Mouse (Mus musculus) ES-E14 (cell line): ENCODE results near the gene Hist1h2ah. TPM values are rescaled to one million over a fixed set of nuclear protein-coding genes. Genes with fewer than 3 reads are reported as not detected.

ENCODE experiments used
- DNase-seq: peaks from one replicate; pipeline ENCODE4 v3.0.0-alpha.2; 2013; ENCODE audit warnings: low read depth, low spot score
- H3K27ac ChIP-seq: 2 replicates; pipeline ENCODE4 v1.5.1; 2012; ENCODE audit warnings: low read depth, mild to moderate bottlenecking, low read length, moderate library complexity, mixed read lengths; ENCODE audit not compliant: poor library complexity, insufficient read depth, severe bottlenecking
- H3K36me3 ChIP-seq: 2 replicates; pipeline ENCODE4 v1.6.1; 2012; ENCODE audit warnings: mild to moderate bottlenecking, low read length, moderate library complexity, mixed read lengths; ENCODE audit not compliant: control insufficient read depth, poor library complexity, insufficient read depth, severe bottlenecking
- H3K4me1 ChIP-seq, 2 experiments: fragments of 150-350 bp in 1 of 2; sonication (generic) in 1 of 2; 2 replicates each; pipeline ENCODE4 v1.6.1; 2012; ENCODE audit warnings: low read length in 2 of 2, mild to moderate bottlenecking in 1 of 2, mixed read lengths in 1 of 2; ENCODE audit not compliant: control insufficient read depth in 2 of 2, insufficient read depth in 2 of 2, poor library complexity in 1 of 2
- H3K4me3 ChIP-seq, 2 experiments: fragments of 150-350 bp in 1 of 2; sonication (generic) in 1 of 2; 2 replicates each; pipeline ENCODE4 v1.5.1; 2012; ENCODE audit warnings: low read length in 2 of 2, low read depth in 1 of 2, mild to moderate bottlenecking in 1 of 2, mixed read lengths in 1 of 2; ENCODE audit not compliant: insufficient read depth in 1 of 2, poor library complexity in 1 of 2, severe bottlenecking in 1 of 2
- H3K9ac ChIP-seq: 2 replicates; pipeline ENCODE4 v1.6.1; 2012; ENCODE audit warnings: low read depth, mild to moderate bottlenecking, low read length, mixed read lengths; ENCODE audit not compliant: poor library complexity, insufficient read depth, severe bottlenecking
- H3K9me3 ChIP-seq: fragments of 150-350 bp; sonication (generic); 2 replicates; pipeline ENCODE4 v1.6.1; 2012; ENCODE audit warnings: low read depth, mild to moderate bottlenecking, low read length; ENCODE audit not compliant: control insufficient read depth, insufficient read depth
- CHD2 ChIP-seq: IDR thresholded peaks from 2 replicates; pipeline ENCODE4 v1.6.1; 2014; ENCODE audit warnings: mild to moderate bottlenecking, low read depth, low read length, inconsistent platforms
- HCFC1 ChIP-seq: IDR thresholded peaks from 2 replicates; pipeline ENCODE4 v1.6.1; 2012; ENCODE audit warnings: low read length, inconsistent platforms, borderline replicate concordance; ENCODE audit not compliant: insufficient read depth
- MAFK ChIP-seq: IDR thresholded peaks from 2 replicates; pipeline ENCODE4 v1.6.1; 2014; ENCODE audit warnings: mild to moderate bottlenecking, low read depth, low read length, inconsistent platforms; ENCODE audit not compliant: insufficient read depth
- ZC3H11A ChIP-seq: IDR thresholded peaks from 2 replicates; pipeline ENCODE4 v1.6.1; 2012; ENCODE audit warnings: low read depth, mild to moderate bottlenecking, inconsistent platforms, low read length, borderline replicate concordance
- ZNF384 ChIP-seq: IDR thresholded peaks from 2 replicates; pipeline ENCODE4 v1.6.1; 2012; ENCODE audit warnings: low read depth, low read length, inconsistent platforms
- in situ Hi-C, 2 experiments: fragments of 600-800 bp; cut with MboI; formaldehyde crosslinking; loops; one replicate each; pipeline ENCODE4 v1.15.1; 2025; ENCODE audit warnings: low sequenced_read_pairs in 2 of 2, inconsistent platforms in 1 of 2; ENCODE audit not compliant: unreplicated experiment in 2 of 2
- total RNA-seq: library from RNA; depleted of rRNA; stranded (reverse); fragments of 300-350 nt; gene quantifications from 2 replicates; pipeline ENCODE4 v1.2.3, GENCODE M21; 2012

Gene Hist1h2ah
- total RNA-seq, 1 experiment = 1,543 TPM

DNA sequence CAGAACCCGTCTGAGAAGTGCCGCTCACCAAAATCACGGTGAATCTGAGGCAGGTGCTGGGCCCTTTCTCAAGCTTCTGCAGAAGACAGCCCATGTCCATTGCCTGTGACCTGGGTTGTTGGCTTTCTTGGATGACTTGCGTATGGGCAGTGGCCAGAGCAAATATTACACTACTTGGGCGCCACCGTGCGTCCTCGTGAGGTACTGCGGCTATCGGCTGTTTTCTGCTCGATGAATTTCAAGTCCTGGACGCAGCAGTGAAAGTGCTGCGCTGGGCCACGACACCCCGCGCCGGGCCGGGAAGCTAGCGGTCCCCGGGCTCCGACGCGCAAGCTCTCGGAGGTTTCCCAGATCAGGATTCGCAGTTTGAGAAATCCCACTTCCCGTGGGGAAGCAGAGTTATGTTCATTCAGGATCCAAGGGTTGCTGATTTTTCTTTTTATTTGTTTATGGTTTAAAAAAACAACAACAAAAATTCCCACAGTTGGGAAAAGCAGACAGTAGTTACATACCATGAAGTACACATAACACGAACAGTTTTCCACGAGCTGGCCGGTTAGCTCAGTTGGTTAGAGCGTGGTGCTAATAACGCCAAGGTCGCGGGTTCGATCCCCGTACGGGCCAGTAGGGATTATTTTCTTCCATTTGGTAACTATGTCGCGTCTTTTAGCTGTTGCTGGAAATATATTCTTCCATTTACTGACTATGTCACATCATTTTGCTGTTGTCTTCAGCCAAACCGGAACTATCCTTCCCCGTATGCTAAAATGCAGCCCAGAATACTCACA, 6.5 kb downstream of the Hist1h2ah start:
- DNase-seq = no peak
- peak overlapping the region; percentile 72 to 83 for H3K4me3 ChIP-seq
- H3K9ac ChIP-seq = peak overlapping the region; percentile 87
- H3K9me3 ChIP-seq = no peaks in the 10 kb centered on the region
- 0 out of 2 replicates have a peak, but pooled peaks have one; percentile 6 for TF ChIP-seq ZNF384
- peak; percentile 90 for TF ChIP-seq ZC3H11A
- TF ChIP-seq MAFK = peak; percentile 91
- TF ChIP-seq HCFC1 = no peak
- no peaks in the 10 kb centered on the region for H3K36me3 ChIP-seq
- in situ Hi-C loops = loop anchor here (10.0 to 25.0 kb wide), 7 partner anchors 94 to 1733 kb away; partner anchors contain the start of genes Abt1 (in 1 of the 2), Hist1h1a (in 1 of the 2), Hist1h1d (in 1 of the 2) and Hist1h1t (in 1 of the 2)
- peak overlapping the region; percentile 55; the same call in 1 of the 2 replicates for H3K27ac ChIP-seq
- peaks cover 0 to 15% of the 10 kb centered on the region in 2 experiments; a peak in 2 of 4 replicates for H3K4me1 ChIP-seq

DNA sequence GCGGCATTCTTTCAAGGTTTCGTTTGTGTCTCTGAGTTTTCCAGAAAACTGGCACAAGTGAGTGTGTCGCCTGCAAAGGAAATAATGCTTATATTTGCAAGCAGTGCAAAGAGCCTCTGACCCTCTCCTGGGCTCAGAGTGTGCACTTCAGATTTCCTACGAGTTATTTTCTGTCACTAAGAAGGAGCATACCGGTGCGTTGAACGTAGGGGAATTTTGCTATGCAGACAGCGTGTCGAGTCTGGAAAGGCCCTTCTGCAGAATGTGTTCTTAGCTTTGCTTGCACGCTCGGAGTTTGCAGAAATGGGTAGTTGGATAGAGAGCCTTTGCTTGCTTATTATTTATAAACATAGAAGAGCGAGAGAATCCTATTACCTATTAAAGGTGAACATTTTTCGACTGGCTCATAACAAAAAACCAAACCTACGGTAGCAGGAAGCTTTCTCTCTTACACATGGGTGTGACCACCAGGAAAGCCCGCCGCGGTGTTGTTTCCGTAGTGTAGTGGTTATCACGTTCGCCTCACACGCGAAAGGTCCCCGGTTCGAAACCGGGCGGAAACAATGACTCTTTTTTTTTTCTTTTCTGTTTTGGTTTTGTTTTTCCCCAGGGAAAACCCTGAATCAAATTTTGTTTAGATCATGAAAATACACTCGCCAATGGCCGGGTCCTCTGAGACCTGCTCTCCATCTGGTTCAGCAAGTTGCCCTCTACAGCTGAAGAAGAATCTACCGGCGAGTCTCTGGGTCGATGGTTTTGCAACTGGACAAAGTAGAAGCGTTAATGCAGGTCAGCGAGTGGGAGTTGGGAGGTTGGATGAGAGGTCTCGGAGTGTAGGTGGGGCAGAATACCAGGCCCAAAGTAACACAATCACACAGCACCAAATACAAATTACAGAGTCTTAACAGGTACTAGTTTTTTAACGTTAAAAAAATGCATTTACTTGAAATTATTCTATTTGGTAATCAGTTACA, 9.0 kb downstream of the Hist1h2ah start:
- no peaks in the 10 kb centered on the region for H3K36me3 ChIP-seq
- peaks cover 0 to 7% of the 10 kb centered on the region in 2 experiments; a peak in 2 of 4 replicates for H3K4me1 ChIP-seq
- no peaks in the 10 kb centered on the region for H3K9me3 ChIP-seq
- DNase-seq = no peak
- in situ Hi-C loops = loop anchor here (10.0 to 25.0 kb wide), 7 partner anchors 92 to 1736 kb away; partner anchors contain the start of genes Abt1 (in 1 of the 2), Hist1h1a (in 1 of the 2), Hist1h1d (in 1 of the 2) and Hist1h1t (in 1 of the 2)
- TF ChIP-seq ZNF384 (peak; percentile 98), CHD2 (no peak), ZC3H11A (0 out of 2 replicates have a peak, but pooled peaks have one; percentile 14), HCFC1 (peak; percentile 41; the same call in 1 of the 2 replicates), MAFK (peak; percentile 80)
- H3K27ac ChIP-seq = no peak overlapping the region
- peak overlapping the region; percentile 86 for H3K9ac ChIP-seq
- H3K4me3 ChIP-seq = peak overlapping the region; percentile 72 to 78

DNA sequence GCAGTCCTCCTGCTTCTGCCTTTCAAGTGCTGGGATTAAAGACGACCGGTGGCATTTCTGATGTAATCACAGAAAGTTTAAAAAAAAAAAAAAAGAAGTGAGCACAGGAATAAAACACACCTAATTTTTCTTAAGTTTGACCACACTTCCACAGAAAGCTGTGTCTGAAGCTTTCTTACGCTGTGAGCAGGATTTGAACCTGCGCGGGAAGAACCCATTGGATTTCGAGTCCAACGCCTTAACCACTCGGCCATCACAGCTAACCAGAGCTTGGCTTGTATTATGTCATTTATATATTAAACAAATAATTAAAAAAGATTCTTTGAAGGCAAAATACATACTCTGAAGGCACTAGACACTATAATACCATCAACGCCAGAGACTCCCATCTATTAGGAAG, 13.1 kb downstream of the Hist1h2ah start:
- H3K36me3 ChIP-seq = no peaks in the 10 kb centered on the region
- in situ Hi-C loops = loop anchor here (5.0 to 25.0 kb wide), 3 partner anchors 87 to 760 kb away; no protein-coding TSS in a partner anchor
- peak; percentile 91 for TF ChIP-seq ZNF384
- TF ChIP-seq ZC3H11A = no peak
- TF ChIP-seq CHD2 = no peak
- TF ChIP-seq MAFK = peak; percentile 93
- TF ChIP-seq HCFC1 = no peak
- H3K4me3 ChIP-seq = peak overlapping the region; percentile 52 to 59
- DNase-seq = no peak
- H3K4me1 ChIP-seq = 0 out of 4 replicates have a peak, but pooled peaks cover 0 to 2% of the 10 kb centered on the region in 2 experiments
- H3K27ac ChIP-seq = no peak overlapping the region
- H3K9me3 ChIP-seq = no peaks in the 10 kb centered on the region
- H3K9ac ChIP-seq = peak overlapping the region; percentile 66; the same call in 1 of the 2 replicates

DNA sequence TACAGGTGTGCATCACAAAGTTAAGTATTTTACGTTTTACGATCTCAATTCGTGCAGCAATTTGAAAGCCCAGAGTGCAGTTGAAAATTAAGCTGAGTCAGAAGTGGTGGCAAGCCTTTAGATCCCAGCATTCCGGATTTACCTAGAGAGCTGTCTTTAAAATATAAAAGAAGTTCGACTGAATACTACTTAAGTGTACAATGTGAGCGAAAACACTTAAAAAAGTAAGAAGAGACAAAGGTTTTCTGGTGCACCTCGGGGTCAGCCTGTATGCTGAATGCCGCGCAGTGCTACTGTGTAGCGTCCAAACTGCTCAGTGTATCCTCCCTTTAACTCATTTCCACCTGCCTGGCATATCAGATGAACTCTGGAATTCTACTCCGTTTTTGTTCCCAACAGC, 13.8 kb downstream of the Hist1h2ah start:
- no peaks in the 10 kb centered on the region for H3K9me3 ChIP-seq
- peak overlapping the region; percentile 66 for H3K9ac ChIP-seq
- in situ Hi-C loops = loop anchor here (5.0 to 25.0 kb wide), 3 partner anchors 87 to 759 kb away; no protein-coding TSS in a partner anchor
- TF ChIP-seq CHD2 (no peak), MAFK (peak; percentile 63; the same call in 1 of the 2 replicates)
- H3K27ac ChIP-seq = no peak overlapping the region
- H3K4me3 ChIP-seq = peak overlapping the region; percentile 52 to 59
- 0 out of 4 replicates have a peak, but pooled peaks cover 0 to under 1% of the 10 kb centered on the region in 2 experiments for H3K4me1 ChIP-seq
- H3K36me3 ChIP-seq = no peaks in the 10 kb centered on the region
- DNase-seq = no peak
